Mouse (Mus musculus) retina, adult 2 months (tissue): Measurements from ENCODE around the gene Ccdc177.

ENCODE experiments used
- DNase-seq: peaks from one replicate; pipeline ENCODE4 v3.0.0-alpha.2; 2012; ENCODE audit warnings: low read depth, low spot score

Ccdc177 gene

DNA sequence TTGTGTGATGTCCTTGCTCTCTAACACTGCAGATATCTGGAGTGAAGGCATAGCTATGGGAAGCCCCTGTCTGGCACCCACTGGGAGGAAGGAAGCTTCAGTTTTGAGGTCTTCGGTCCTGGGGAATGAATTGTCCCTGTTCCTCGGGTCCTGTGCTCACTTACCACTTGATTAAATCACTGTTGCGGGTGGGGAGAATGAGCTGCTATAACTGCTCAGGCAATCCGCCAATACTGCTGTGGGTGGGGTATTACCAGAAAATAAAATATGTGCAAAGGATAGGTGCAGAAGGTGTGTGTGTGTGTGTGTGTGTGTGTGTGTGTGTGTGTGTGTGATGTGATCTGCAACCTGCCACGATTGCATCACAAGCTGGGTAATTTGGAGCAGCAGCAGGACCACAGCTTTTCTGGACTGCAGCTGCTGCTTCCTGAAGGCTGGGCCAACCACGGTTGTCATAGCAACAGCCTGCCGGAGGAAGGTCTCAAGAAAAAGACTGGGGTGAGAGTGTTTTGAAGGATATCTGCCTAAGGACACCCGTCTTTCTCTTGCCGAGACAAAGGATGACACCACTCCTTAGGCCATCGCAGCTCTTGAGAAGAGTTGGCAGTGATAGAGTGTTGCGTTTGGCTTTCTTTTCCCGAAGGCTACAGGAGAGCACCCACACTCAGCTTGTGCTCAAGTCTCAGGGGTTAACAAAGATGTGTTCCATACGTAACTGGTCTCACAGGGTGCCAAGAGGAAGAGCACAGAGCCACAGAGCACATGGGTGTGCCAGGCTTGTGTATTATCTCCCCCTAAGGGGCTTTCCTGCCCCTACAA is 23.8 kb downstream of the Ccdc177 start:
- DNase-seq: no peak

DNA sequence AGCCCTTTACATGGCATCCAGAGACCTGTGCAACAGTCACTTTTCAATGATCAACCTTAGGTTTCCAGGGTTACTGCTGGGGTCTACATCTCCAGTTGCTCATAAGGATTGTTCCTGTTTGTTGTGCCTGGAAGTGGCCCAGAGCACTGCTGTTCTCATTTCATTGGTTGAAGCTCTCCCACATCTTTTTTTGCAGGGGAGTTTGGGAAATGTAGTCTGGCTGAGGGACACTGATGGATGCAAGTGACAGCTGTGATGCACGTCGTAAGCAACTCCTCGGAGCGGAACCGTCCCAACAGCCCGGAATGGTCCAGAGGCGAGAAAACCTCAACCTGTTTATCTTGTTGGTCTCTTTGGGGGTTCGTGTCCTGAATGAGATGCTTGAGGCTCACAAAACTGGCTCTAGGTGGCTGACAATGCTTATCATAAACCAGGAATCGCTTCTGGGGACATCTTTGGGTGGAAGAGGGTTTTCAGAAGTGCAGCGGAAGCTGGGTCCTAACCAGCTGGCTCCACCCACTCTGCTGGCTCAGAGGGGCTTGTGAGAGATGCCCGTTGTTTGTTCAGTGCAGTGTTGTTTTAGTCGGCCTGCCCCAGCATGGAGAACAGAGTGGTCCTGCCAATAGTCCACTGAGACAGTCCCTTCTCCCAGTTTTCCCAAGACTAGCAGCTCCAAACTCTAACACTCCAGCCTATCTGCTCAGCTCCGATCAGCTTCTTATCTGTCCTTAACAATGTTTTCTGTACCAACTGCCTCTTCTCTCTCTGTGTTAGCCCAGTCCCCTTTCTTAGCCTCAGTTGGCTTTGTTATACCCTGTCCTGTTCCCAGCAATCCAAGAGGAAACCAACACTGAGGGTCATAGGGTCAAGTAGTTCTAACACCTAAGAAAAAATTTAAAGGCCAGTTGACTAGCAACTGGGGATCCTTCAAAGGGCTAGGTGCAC is 25.7 kb downstream of the Ccdc177 start:
- no peak for DNase-seq

DNA sequence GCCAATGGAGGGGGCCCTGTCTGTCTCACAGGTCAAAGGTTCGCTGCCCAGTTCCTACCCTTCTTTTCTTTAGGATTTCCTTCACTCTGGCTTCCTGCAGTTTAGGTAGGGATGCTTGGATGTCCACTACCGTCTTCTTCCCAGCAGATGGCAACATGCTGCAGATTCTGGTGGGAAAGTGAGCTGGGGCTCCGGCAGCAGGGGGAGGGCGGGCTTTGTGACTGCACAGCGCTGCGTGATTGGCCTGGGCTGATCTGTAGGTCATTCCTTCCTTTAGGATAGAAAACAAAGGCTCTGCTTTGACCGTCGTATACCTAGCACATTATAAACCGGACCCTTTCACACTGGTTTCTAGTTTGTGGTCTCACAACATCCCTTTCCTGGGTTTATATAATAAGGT is 29.9 kb downstream of the Ccdc177 start:
- DNase-seq: no peak

DNA sequence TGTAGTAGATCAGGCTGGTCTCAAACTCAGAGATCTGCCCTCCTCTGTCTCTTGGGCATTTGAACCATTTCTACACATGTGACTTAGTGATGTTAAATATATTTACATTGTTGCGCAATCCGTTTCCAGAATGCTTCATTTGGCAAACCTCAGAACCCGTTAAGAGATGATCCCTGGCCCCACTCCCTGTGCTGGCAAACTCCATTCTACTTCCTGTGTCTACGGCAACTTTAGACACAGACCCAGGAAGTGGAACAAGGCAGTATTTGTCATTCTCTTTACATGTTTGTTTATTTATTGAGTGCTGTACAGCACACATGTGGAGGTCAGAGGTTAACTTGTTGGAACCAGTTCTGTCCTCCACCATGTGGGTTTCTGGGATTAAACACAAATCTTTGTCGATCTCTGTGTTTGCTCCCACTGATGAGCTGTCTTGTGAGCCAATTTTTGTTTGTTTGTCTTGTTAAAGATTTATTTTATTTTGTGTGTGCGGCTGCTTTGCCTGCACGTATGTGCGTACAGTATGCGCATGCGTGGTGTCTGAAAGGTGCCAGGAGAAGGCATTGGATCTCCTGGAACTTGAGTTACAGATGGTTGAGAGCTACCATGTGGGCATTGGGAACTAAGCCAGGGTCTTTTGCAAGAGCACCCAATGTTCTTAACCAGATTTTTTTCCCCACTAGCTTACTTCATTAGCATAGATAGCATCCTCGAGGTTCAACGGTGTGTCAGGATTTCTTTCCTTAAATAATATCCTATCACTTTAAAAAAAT is 30.5 kb downstream of the Ccdc177 start:
- no peak for DNase-seq

DNA sequence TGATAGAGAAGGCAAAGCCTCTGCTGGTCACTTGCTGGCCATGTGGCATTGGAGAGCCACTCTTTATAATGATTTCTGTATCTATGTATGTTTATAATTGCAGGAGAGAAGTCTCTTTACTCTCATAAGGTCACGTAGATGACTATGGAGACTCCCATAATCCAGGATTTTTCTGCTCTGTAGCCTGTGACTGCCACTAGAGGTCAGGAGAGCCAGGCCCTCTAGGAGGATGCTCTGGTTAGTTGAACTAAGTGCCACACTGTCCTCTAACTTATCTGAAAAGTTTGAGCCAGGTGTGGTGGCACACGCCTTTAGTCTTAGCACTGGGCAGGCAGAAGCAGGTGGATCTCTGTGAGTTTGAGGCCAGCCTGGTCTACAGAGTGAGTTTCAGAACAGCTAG is 31.7 kb downstream of the Ccdc177 start:
- DNase-seq: no peak

DNA sequence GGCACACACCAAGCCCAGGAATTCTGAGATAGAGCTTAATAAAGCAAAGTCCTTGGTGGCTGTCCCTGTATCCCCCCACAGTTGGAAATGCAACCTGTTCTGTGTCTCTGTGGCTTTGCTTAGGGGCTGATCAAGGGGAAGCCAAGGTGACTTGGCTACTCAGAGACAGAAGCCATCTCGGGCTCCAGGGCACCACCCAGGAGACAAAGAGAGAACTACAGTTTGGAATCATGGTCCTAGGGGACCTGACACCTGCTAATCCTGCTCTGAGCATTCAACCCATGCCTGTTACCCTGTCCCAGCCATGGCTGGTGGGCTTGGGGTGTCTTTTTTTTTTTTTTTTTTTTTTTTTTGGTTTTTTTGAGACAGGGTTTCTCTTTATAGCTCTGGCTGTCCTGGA is 32.3 kb downstream of the Ccdc177 start:
- no peak for DNase-seq

DNA sequence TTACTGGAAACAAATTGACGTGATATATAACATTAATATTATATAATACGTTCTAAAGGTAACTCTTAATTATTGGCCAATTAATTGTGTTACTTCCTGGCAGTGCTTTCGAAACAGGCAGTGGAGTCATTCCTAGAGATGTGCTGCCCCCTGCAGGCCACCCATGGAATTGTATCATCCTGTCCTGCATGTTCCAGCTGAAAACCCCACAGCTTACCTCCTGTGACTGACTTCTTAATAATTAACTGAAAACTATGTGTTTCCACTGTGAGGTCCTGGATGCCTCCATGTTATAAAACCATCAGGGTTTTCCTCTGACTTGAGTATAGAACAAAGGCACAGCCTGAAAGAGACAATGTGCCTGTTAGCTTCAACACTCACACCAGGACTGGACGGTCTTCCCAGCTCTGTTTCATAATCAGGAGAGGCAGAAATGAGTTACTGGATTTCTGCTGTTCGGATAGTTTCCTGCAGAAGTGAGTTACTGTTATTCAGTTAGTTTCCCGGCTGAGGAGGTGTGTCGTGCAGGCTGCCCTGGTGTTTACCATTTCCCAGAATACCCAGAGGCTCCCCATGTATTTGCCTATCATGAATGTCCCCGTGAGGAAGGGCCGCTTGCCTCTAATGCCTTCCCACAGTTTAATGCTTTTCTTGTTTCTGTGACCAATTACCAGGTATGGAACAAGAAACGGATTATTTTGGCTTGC is 35.5 kb downstream of the Ccdc177 start:
- DNase-seq: no peak

DNA sequence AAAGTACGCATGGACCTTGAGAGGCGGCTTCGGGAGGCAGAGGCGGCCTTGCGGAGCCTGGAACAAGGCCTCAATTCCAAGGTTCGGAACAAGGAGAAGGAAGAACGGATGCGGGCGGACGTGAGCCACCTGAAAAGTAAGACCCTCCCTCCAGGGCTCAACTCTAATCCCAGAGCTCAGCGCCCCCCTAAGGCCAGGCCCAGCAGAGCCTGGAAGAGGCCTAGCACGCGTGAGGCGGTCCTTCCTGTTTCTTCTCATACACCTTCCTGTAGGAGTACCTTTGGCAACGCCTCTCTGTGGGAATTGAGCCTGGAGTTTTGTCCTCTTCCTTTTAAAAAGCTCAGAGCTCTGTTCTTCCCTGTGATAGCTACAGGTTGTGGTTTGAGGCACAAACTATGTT is 39.0 kb downstream of the Ccdc177 start:
- DNase-seq: no peak

DNA sequence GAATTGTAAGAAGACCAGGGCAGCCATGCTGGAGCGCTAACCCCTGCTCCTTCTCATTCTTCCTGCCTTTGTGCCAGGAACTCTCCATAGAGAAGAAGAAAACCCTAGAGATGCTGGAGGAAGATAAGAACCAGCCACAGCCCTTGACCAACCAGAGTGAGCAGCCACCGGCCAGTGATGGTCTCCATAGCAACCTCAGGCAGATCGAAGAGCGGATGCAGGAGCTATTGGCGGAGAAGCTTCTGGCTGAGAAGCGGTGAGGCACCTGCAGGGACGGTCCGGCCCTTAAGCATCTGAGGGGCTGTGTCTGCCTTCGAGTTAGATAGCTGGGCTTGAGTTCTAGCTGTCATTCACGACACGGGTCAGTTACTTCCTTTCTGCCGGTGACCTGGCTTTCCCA is 40.0 kb downstream of the Ccdc177 start:
- DNase-seq: no peak

DNA sequence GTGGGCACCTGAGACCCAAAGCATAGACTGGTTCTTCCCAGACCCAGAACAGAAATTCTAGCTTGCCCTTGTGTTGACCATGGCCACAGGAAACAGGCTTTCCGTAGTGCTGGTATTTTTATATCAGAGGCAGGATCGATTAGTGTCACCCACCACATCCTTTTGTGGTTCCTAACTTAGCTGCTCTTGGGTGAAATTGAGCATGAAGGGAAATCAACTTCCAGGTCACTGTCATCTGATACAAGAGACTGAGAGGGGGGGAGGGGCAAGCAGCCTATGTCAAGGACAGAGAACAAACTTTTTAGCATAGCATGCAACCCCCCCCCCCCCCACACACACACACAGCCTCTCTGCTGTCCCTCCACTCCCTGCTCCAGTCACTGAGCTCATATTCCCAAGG is 41.3 kb downstream of the Ccdc177 start:
- no peak for DNase-seq

DNA sequence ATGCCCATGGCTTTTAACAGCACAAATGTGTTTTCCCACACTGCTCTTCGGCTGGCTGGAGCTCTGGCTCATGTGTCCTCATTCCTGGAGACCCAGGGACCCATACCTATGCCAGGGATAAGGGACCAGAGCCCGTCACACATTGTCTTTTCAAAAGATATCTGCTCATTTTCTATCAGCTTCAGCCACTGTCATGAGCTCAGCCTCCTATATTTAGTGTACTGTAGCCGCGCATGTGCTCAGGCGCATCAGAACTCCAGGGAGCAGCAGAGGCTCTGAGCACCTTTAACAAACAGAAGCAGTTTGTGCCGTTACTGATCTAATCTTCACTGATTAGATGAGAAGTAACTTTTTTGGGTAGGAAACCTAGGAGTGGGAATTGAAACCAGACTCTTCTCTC is 44.6 kb downstream of the Ccdc177 start:
- no peak for DNase-seq

DNA sequence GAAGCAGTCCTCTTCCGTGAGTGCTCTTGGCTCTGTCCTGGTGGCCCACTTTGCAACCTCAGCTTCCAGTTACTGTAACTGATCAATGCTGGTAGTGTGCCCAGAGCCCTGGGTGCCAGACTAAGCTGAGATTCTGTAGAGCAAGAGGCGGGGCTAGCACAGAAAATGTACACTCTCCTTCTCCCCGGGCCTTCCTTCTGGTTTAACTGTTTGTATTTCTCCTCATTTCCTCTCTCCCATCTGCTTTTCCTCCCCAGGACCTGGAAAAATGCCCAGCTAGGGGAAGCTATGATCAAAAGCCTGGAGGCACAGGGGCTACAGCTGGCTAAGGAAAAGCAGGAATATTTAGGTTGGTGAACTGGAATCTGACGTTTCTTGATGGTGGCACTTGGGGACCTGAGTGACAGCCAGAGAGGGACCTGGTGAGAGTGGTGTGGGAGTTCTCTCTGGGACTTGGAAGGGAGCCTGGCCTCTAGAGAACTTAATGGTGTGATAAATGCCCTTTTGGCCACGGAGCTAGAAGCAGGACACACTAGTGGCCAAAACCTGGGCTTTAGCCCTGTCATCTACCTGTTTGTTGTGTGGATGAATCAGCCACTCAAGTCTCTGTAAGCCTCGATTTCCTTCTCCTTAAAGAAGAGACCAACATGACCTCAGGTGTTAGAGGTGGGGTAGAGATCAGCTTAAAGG is 53.4 kb downstream of the Ccdc177 start:
- no peak for DNase-seq

DNA sequence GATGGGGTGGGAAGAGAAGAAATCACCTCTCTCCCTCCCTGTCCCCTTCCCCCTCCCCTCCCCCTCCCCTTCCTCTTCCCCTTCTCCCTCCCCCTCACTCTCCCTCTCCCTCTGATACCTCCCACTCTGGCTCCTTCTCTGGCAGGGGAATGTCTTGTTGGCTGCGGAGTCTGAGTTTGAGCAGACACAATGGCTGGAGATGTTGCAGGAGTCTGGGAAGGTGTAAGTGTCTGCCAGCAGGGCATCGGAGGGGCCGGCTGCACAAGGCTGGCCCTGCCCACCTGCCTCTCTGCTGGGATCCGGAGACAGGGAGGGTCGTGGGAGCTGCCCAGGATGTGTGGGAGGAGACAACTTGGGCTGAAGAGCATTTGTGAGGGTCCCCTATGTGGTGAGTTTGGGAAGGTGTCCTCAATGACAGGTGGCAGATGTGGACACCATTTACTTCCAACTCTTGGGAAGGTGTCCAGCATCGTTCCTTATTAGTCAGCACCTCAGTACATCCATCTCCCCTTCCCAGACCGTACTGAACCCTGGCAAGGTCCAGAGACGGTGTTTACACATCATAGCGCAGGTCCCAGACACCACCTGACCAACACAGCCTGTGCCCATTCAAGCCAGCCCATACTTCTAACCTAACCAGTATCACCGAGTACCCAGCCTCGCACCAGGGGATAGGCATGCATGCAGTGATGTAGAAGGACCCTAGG is 54.1 kb downstream of the Ccdc177 start:
- DNase-seq: no peak
